Mouse (Mus musculus): ENCODE data around the gene Lgals4. TPM values are rescaled to one million over a fixed set of nuclear protein-coding genes. Genes with fewer than 3 reads are reported as not detected.

Gene Lgals4
- polyA plus RNA-seq, 1 experiment: 39.9 TPM

- DNase-seq (ENCODE audit: low spot score): no peak
Measured at GRCm38 (mm10) chr7:28822556-28822955, 11.1 kb upstream of the Lgals4 start.

GRCm38 (mm10) chr7:28822993-28823903, 10.4 kb upstream of the Lgals4 start:
- no peak for DNase-seq (ENCODE audit: low spot score)

GRCm38 (mm10) chr7:28823932-28824331, 9.7 kb upstream of the Lgals4 start:
- DNase-seq (ENCODE audit: low spot score): no peak

GRCm38 (mm10) chr7:28824941-28825685, 8.5 kb upstream of the Lgals4 start, which contains the start of gene Ech1:
Gene Ech1 (plus strand): TSS chr7:28825217.
- peak; percentile 79 for DNase-seq (ENCODE audit: low spot score)

- no peak for DNase-seq (ENCODE audit: low spot score)
Measured at GRCm38 (mm10) chr7:28825686-28826401, 7.8 kb upstream of the Lgals4 start.

- DNase-seq (ENCODE audit: low spot score): no peak
Measured at GRCm38 (mm10) chr7:28826402-28826772, 7.3 kb upstream of the Lgals4 start.

- no peak for DNase-seq (ENCODE audit: low spot score)
Measured at GRCm38 (mm10) chr7:28827338-28827737, 6.3 kb upstream of the Lgals4 start.

- DNase-seq (ENCODE audit: low spot score): no peak
Measured at GRCm38 (mm10) chr7:28829821-28830220, 3.8 kb upstream of the Lgals4 start.

- DNase-seq (ENCODE audit: low spot score): no peak
Measured at GRCm38 (mm10) chr7:28830981-28831380, 2.7 kb upstream of the Lgals4 start.

- DNase-seq (ENCODE audit: low spot score): no peak
Measured at GRCm38 (mm10) chr7:28831411-28832125, 2.1 kb upstream of the Lgals4 start.

GRCm38 (mm10) chr7:28832137-28832536, 1.5 kb upstream of the Lgals4 start:
- DNase-seq (ENCODE audit: low spot score): no peak

- DNase-seq (ENCODE audit: low spot score): no peak
Measured at GRCm38 (mm10) chr7:28836936-28837335, 3.3 kb downstream of the Lgals4 start.

- DNase-seq (ENCODE audit: low spot score): no peak
Measured at GRCm38 (mm10) chr7:28838331-28838730, 4.7 kb downstream of the Lgals4 start.

GRCm38 (mm10) chr7:28847273-28847672, 13.6 kb downstream of the Lgals4 start:
- no peak for DNase-seq (ENCODE audit: low spot score)

- peak; percentile 40 for DNase-seq (ENCODE audit: low spot score)
Measured at GRCm38 (mm10) chr7:28849700-28850236, 16.1 kb downstream of the Lgals4 start.

- DNase-seq (ENCODE audit: low spot score): no peak
Measured at GRCm38 (mm10) chr7:28850642-28851041, 17.0 kb downstream of the Lgals4 start.

- DNase-seq (ENCODE audit: low spot score): no peak
Measured at GRCm38 (mm10) chr7:28859953-28860352, 26.3 kb downstream of the Lgals4 start.

- DNase-seq (ENCODE audit: low spot score): no peak
Measured at GRCm38 (mm10) chr7:28860898-28861297, 27.2 kb downstream of the Lgals4 start.

- no peak for DNase-seq (ENCODE audit: low spot score)
Measured at GRCm38 (mm10) chr7:28862817-28863499, 29.3 kb downstream of the Lgals4 start.

- no peak for DNase-seq (ENCODE audit: low spot score)
Measured at GRCm38 (mm10) chr7:28863540-28863939, 29.9 kb downstream of the Lgals4 start, which contains the start of gene Lgals7. Gene Lgals7 (plus strand): TSS chr7:28863853.

Data from urinary bladder, adult 2 months (tissue).